Mouse (Mus musculus) thymus, adult 2 months (tissue): ENCODE results near the gene Zfyve9. TPM values are rescaled to one million over a fixed set of nuclear protein-coding genes. Genes with fewer than 3 reads are reported as not detected.

Experiments used
- DNase-seq: peaks from one replicate; pipeline ENCODE4 v3.0.0; 2021
- H3K27ac ChIP-seq: fragments of 200-500 bp; 2 replicates; pipeline ENCODE4 v1.5.1; 2012; ENCODE audit warnings: low read length, control low read depth; ENCODE audit not compliant: control insufficient read depth, insufficient read depth
- H3K27me3 ChIP-seq: fragments of 200-500 bp; 2 replicates; pipeline ENCODE4 v1.6.1; 2012; ENCODE audit warnings: mild to moderate bottlenecking, low read length, moderate library complexity, mixed read lengths; ENCODE audit not compliant: control insufficient read depth, insufficient read depth
- H3K36me3 ChIP-seq: fragments of 200-500 bp; 2 replicates; pipeline ENCODE4 v1.6.1; 2012; ENCODE audit warnings: mild to moderate bottlenecking, low read length, moderate library complexity; ENCODE audit not compliant: control insufficient read depth, insufficient read depth
- H3K4me1 ChIP-seq: fragments of 200-500 bp; replicated peaks from 2 replicates; pipeline ENCODE4 v1.6.1; 2012; ENCODE audit warnings: low read length; ENCODE audit not compliant: control insufficient read depth, insufficient read depth
- H3K4me3 ChIP-seq: fragments of 200-500 bp; 2 replicates; pipeline ENCODE4 v1.5.1; 2012; ENCODE audit warnings: mild to moderate bottlenecking, low read length, control low read depth, moderate library complexity; ENCODE audit not compliant: control insufficient read depth, insufficient read depth
- CTCF ChIP-seq: fragments of 200-500 bp; IDR thresholded peaks from 2 replicates; pipeline ENCODE4 v1.5.1; 2012; ENCODE audit warnings: mild to moderate bottlenecking, control low read depth, low read length, moderate library complexity, borderline replicate concordance; ENCODE audit not compliant: control insufficient read depth, poor library complexity, insufficient read depth; ENCODE audit errors: extremely low read depth
- POLR2A ChIP-seq: fragments of 200-500 bp; IDR thresholded peaks from 2 replicates; pipeline ENCODE4 v1.6.1; 2012; ENCODE audit warnings: mild to moderate bottlenecking, low read length, control low read depth, moderate library complexity; ENCODE audit not compliant: control insufficient read depth, poor library complexity, insufficient read depth; ENCODE audit errors: extremely low read depth
- WGBS: fragments of 180-500 bp; shearing (Covaris S2); methylation state at CpG from one replicate; pipeline ENCODE4 v1.1.7; 2018; 5-methylcytosine and 5-hydroxymethylcytosine counted together
- polyA plus RNA-seq: library from polyadenylated mRNA; depleted of rRNA; stranded (reverse); fragments of >200 nt; gene quantifications from 2 replicates; pipeline ENCODE4 v1.2.3, GENCODE M21; 2012

Zfyve9 gene
- polyA plus RNA-seq, 1 experiment = 0.84 TPM

- no peak overlapping the region for H3K4me3 ChIP-seq
- H3K36me3 ChIP-seq = peaks cover 22% of the 10 kb centered on the region
These were observed 159.1 kb downstream of the Zfyve9 start for GRCm38 (mm10) chr4:108621504-108621903.

GRCm38 (mm10) chr4:108620536-108620935 lies 160.1 kb downstream of the Zfyve9 start:
- Histone ChIP-seq H3K27ac (no peak overlapping the region), H3K36me3 (peaks cover 12% of the 10 kb centered on the region), H3K27me3 (no peaks in the 10 kb centered on the region), H3K4me3 (peak overlapping the region; percentile 69; the same call in 1 of the 2 replicates), H3K4me1 (peaks cover 10% of the 10 kb centered on the region)
- WGBS = 14% methylated on average over 8 of the region's 8 CpGs
- DNase-seq = no peak
- TF ChIP-seq CTCF = no peak
- TF ChIP-seq POLR2A = no peak

More at GRCm38 (mm10) chr4:108621504-108621903, 159.1 kb downstream of the Zfyve9 start:
- 95% methylated on average over 6 of the region's 6 CpGs for WGBS
- TF ChIP-seq CTCF = no peak
- TF ChIP-seq POLR2A = no peak
- Histone ChIP-seq H3K27ac (no peak overlapping the region), H3K4me1 (peaks cover 10% of the 10 kb centered on the region), H3K27me3 (no peaks in the 10 kb centered on the region)
- DNase-seq = peak; percentile 12

GRCm38 (mm10) chr4:108619587-108620341 lies 160.8 kb downstream of the Zfyve9 start, which contains the start of gene Cc2d1b:
Cc2d1b (plus strand) TSS chr4:108619940.
- H3K4me1 ChIP-seq = peaks cover 10% of the 10 kb centered on the region
- H3K4me3 ChIP-seq = peak within 1 kb of the TSS; percentile 69
- WGBS = under 1% methylated on average over 86 of the region's 86 CpGs
- peaks cover 5% of the 10 kb centered on the region for H3K36me3 ChIP-seq
- 0 out of 2 replicates have a peak within 1 kb of the TSS, but pooled peaks have one; percentile 6 for H3K27ac ChIP-seq
- no peaks in the 10 kb centered on the region for H3K27me3 ChIP-seq
- TF ChIP-seq CTCF = no peak; the same call in 1 of the 2 replicates
- peak; percentile 83 for TF ChIP-seq POLR2A
- DNase-seq = peak; percentile 89

GRCm38 (mm10) chr4:108619165-108619564 lies 161.4 kb downstream of the Zfyve9 start:
- Histone ChIP-seq H3K27ac (0 out of 2 replicates have a peak overlapping the region, but pooled peaks have one; percentile 6), H3K27me3 (no peaks in the 10 kb centered on the region), H3K36me3 (peaks cover under 1% of the 10 kb centered on the region; the same call in 1 of the 2 replicates), H3K4me1 (peaks cover 10% of the 10 kb centered on the region), H3K4me3 (peak overlapping the region; percentile 69)
- no peak for TF ChIP-seq POLR2A
- no peak for TF ChIP-seq CTCF
- WGBS = 3% methylated on average over 10 of the region's 10 CpGs
- DNase-seq = no peak

- no peaks in the 10 kb centered on the region for H3K27me3 ChIP-seq
- H3K4me3 ChIP-seq = no peak overlapping the region
- 91% methylated on average over 4 of the region's 4 CpGs for WGBS
- peaks cover 3% of the 10 kb centered on the region; the same call in 1 of the 2 replicates for H3K36me3 ChIP-seq
- TF ChIP-seq CTCF = no peak
- no peak for TF ChIP-seq POLR2A
- DNase-seq = no peak
- H3K27ac ChIP-seq = no peak overlapping the region
- H3K4me1 ChIP-seq = peaks cover 10% of the 10 kb centered on the region
These were observed 162.0 kb downstream of the Zfyve9 start for GRCm38 (mm10) chr4:108618586-108618985.

GRCm38 (mm10) chr4:108610935-108611334 lies 169.7 kb downstream of the Zfyve9 start:
- TF ChIP-seq CTCF (no peak), POLR2A (no peak)
- 95% methylated on average over 5 of the region's 5 CpGs for WGBS
- no peaks in the 10 kb centered on the region for H3K27me3 ChIP-seq

More at GRCm38 (mm10) chr4:108610935-108611334, 169.7 kb downstream of the Zfyve9 start:
- Histone ChIP-seq H3K4me3 (no peak overlapping the region), H3K36me3 (peaks cover 3% of the 10 kb centered on the region; the same call in 1 of the 2 replicates), H3K4me1 (no peaks in the 10 kb centered on the region), H3K27ac (no peak overlapping the region)
- no peak for DNase-seq
